Mouse (Mus musculus): ENCODE data around the gene Ap1ar.

DNA sequence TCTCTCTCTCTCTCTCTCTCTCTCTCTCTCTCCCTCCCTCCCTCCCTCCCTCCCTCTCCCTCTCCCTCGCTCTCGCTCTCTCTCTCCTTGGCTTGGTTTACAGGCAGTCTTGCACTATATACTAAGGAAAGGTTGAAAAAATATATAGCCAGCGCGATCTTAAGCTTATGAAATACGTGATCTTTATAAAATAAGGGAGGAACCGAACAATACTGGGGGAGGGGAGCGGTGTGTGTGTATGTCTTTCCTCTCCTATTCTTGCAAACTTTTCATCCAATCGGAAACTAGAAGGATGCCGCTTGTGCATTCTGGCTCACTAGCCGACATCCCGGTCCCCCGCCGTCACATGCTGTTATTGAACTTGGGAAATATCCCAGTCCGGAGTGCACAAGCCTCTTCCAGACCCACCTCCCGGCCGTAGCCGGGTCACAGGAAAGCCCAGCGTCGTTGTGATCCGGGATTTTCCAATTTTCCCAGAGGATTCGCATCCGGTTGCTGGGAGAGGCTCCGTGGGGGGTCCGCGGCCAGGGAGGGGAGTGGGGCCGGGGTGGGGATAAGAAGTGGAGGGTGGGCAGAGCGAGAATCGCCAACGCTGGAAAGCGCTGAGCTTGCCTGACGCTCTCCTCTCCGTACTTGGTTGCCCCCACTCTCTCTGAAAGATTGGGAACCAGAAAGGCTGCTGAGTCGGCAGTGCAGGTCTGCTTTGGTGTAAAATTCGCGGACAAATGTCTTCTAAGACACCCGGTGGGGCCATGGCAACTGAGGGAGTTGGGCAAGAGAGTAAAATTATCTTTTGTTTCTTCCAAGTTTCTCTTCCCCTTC is 46.9 kb downstream of the Ap1ar start:
- TF ChIP-seq CTCF (IDR thresholded peaks at IDR 0.05; ENCODE audit: low read depth, low read length) (no peak), POLR2A (IDR thresholded peaks at IDR 0.05; ENCODE audit: extremely low read depth, insufficient read depth, low read length) (0 out of 2 replicates have a peak, but pooled peaks have one; percentile 30)
